Mouse (Mus musculus) MEL (cell line): ENCODE results near the gene Cyb5b. TPM values are rescaled to one million over a fixed set of nuclear protein-coding genes. Genes with fewer than 3 reads are reported as not detected.

Experiments used
- DNase-seq: peaks from one replicate; pipeline ENCODE4 v3.0.0; 2011; ENCODE audit warnings: low read depth, low spot score
- H3K27ac ChIP-seq: 2 replicates; pipeline ENCODE4 v1.5.1; 2012; ENCODE audit warnings: low read depth, mild to moderate bottlenecking, control low read depth, low read length, moderate library complexity; ENCODE audit not compliant: control insufficient read depth
- H3K27me3 ChIP-seq, 2 experiments: fragments of 150-350 bp in 1 of 2; sonication (generic) in 1 of 2; 2 replicates each; pipeline ENCODE4 v1.6.1; 2012; ENCODE audit warnings: low read length in 2 of 2, mild to moderate bottlenecking in 2 of 2, improper control_type of control experiment in 1 of 2, moderate library complexity in 1 of 2; ENCODE audit not compliant: insufficient read depth in 2 of 2, control insufficient read depth in 1 of 2
- H3K36me3 ChIP-seq, 2 experiments: 2 replicates each; pipeline ENCODE4 v1.6.1; 2012 to 2014; ENCODE audit warnings: low read length in 2 of 2, improper control_type of control experiment in 1 of 2, inconsistent platforms in 1 of 2, mild to moderate bottlenecking in 1 of 2; ENCODE audit not compliant: insufficient read depth in 2 of 2, control insufficient read depth in 1 of 2
- H3K4me1 ChIP-seq, 2 experiments: fragments of 150-350 bp in 1 of 2; sonication (generic) in 1 of 2; 2 replicates each; pipeline ENCODE4 v1.6.1; 2012; ENCODE audit warnings: low read length in 2 of 2, improper control_type of control experiment in 1 of 2, mild to moderate bottlenecking in 1 of 2; ENCODE audit not compliant: insufficient read depth in 2 of 2, control insufficient read depth in 1 of 2
- H3K4me3 ChIP-seq, 2 experiments: fragments of 150-350 bp in 1 of 2; sonication (generic) in 1 of 2; 2 replicates each; pipeline ENCODE4 v1.5.1; 2012; ENCODE audit warnings: low read depth in 2 of 2, low read length in 2 of 2, mild to moderate bottlenecking in 2 of 2, moderate library complexity in 2 of 2, control low read depth in 1 of 2, improper control_type of control experiment in 1 of 2; ENCODE audit not compliant: control insufficient read depth in 1 of 2, insufficient read depth in 1 of 2
- H3K79me2 ChIP-seq: 2 replicates; pipeline ENCODE4 v1.6.1; 2012; ENCODE audit warnings: mild to moderate bottlenecking, low read length, moderate library complexity; ENCODE audit not compliant: control insufficient read depth, poor library complexity, insufficient read depth
- H3K9ac ChIP-seq: 2 replicates; pipeline ENCODE4 v1.6.1; 2012; ENCODE audit warnings: low read depth, mild to moderate bottlenecking, control low read depth, low read length, moderate library complexity; ENCODE audit not compliant: control insufficient read depth, poor library complexity, severe bottlenecking
- H3K9me3 ChIP-seq: fragments of 150-350 bp; sonication (generic); replicated peaks from 2 replicates; pipeline ENCODE4 v1.6.1; 2012; ENCODE audit warnings: mild to moderate bottlenecking, low read length, improper control_type of control experiment, moderate library complexity; ENCODE audit not compliant: insufficient read depth
- ELF1 ChIP-seq: IDR thresholded peaks from 2 replicates; pipeline ENCODE4 v1.6.1; 2014; ENCODE audit warnings: low read depth, mild to moderate bottlenecking, inconsistent platforms, low read length, improper control_type of control experiment, moderate library complexity
- EP300 ChIP-seq, 2 experiments: IDR thresholded peaks; 2 replicates each; pipeline ENCODE4 v1.6.1; 2011; ENCODE audit warnings: improper control_type of control experiment in 2 of 2, low read length in 2 of 2, low read depth in 1 of 2, mild to moderate bottlenecking in 1 of 2
- HCFC1 ChIP-seq: IDR thresholded peaks from 2 replicates; pipeline ENCODE4 v1.6.1; 2012; ENCODE audit warnings: low read depth, mild to moderate bottlenecking, inconsistent platforms, low read length, improper control_type of control experiment, moderate library complexity
- JUND ChIP-seq: IDR thresholded peaks from 2 replicates; pipeline ENCODE4 v1.6.1; 2011; ENCODE audit warnings: low read depth, mild to moderate bottlenecking, improper control_type of control experiment, low read length
- KAT2A ChIP-seq: conservative IDR thresholded peaks from 2 replicates; pipeline ENCODE4 v1.6.1; 2012; ENCODE audit warnings: low read depth, low read length, improper control_type of control experiment, inconsistent platforms
- MAFK ChIP-seq: IDR thresholded peaks from 2 replicates; pipeline ENCODE4 v1.6.1; 2011; ENCODE audit warnings: low read depth, mild to moderate bottlenecking, low read length, improper control_type of control experiment, borderline replicate concordance
- MAX ChIP-seq: IDR thresholded peaks from 2 replicates; pipeline ENCODE4 v1.6.1; 2011; ENCODE audit warnings: low read length, improper control_type of control experiment
- MXI1 ChIP-seq: IDR thresholded peaks from 2 replicates; pipeline ENCODE4 v1.6.1; 2011; ENCODE audit warnings: mild to moderate bottlenecking, low read depth, low read length, improper control_type of control experiment
- MYC ChIP-seq: IDR thresholded peaks from 2 replicates; pipeline ENCODE4 v1.6.1; 2011; ENCODE audit warnings: low read depth, mild to moderate bottlenecking, low read length, improper control_type of control experiment, moderate library complexity
- NELFE ChIP-seq: IDR thresholded peaks from 2 replicates; pipeline ENCODE4 v1.6.1; 2011; ENCODE audit warnings: low read depth, low read length, improper control_type of control experiment
- NRF1 ChIP-seq: IDR thresholded peaks from 2 replicates; pipeline ENCODE4 v1.6.1; 2014; ENCODE audit warnings: low read depth, mild to moderate bottlenecking, inconsistent platforms, low read length, improper control_type of control experiment, moderate library complexity; ENCODE audit not compliant: poor library complexity, insufficient read depth, severe bottlenecking
- POLR2A ChIP-seq, 2 experiments: IDR thresholded peaks; 2 replicates each; pipeline ENCODE4 v1.6.1; 2011 to 2012; ENCODE audit warnings: low read length in 2 of 2, mild to moderate bottlenecking in 2 of 2, control low read depth in 1 of 2, improper control_type of control experiment in 1 of 2, low read depth in 1 of 2, moderate library complexity in 1 of 2; ENCODE audit not compliant: control insufficient read depth in 1 of 2, insufficient read depth in 1 of 2, poor library complexity in 1 of 2
- POLR2AphosphoS2 ChIP-seq: IDR thresholded peaks from 2 replicates; pipeline ENCODE4 v1.6.1; 2011; ENCODE audit warnings: low read length, improper control_type of control experiment
- POLR2AphosphoS5 ChIP-seq: IDR thresholded peaks from 2 replicates; pipeline ENCODE4 v1.6.1; 2012; ENCODE audit warnings: low read depth, borderline replicate concordance, mild to moderate bottlenecking, inconsistent platforms, low read length, moderate library complexity, mixed read lengths
- RCOR1 ChIP-seq: IDR thresholded peaks from 2 replicates; pipeline ENCODE4 v1.6.1; 2012; ENCODE audit warnings: low read depth, mild to moderate bottlenecking, inconsistent platforms, low read length, improper control_type of control experiment
- SIN3A ChIP-seq: IDR thresholded peaks from 2 replicates; pipeline ENCODE4 v1.6.1; 2012; ENCODE audit warnings: low read length, improper control_type of control experiment, inconsistent platforms
- TAL1 ChIP-seq: IDR thresholded peaks from 2 replicates; pipeline ENCODE4 v1.6.1; 2012; ENCODE audit warnings: mild to moderate bottlenecking, inconsistent platforms, low read length, moderate library complexity, mixed read lengths
- TBP ChIP-seq: IDR thresholded peaks from 2 replicates; pipeline ENCODE4 v1.8.0; 2011; ENCODE audit warnings: low read depth, low read length, improper control_type of control experiment
- TCF12 ChIP-seq: IDR thresholded peaks from 2 replicates; pipeline ENCODE4 v1.6.1; 2014; ENCODE audit warnings: low read depth, mild to moderate bottlenecking, inconsistent platforms, low read length, improper control_type of control experiment, moderate library complexity
- USF1 ChIP-seq: IDR thresholded peaks from 2 replicates; pipeline ENCODE4 v1.6.1; 2014; ENCODE audit warnings: low read depth, mild to moderate bottlenecking, inconsistent platforms, low read length, improper control_type of control experiment, moderate library complexity
- USF2 ChIP-seq, 2 experiments: IDR thresholded peaks; 2 replicates each; pipeline ENCODE4 v1.6.1; 2011 to 2012; ENCODE audit warnings: improper control_type of control experiment in 2 of 2, low read length in 2 of 2, borderline replicate concordance in 1 of 2, inconsistent platforms in 1 of 2, low read depth in 1 of 2, mild to moderate bottlenecking in 1 of 2; ENCODE audit not compliant: insufficient read depth in 1 of 2
- ZKSCAN1 ChIP-seq: IDR thresholded peaks from 2 replicates; pipeline ENCODE4 v1.6.1; 2012; ENCODE audit warnings: low read depth, mild to moderate bottlenecking, inconsistent platforms, low read length, improper control_type of control experiment, moderate library complexity
- ZNF384 ChIP-seq: IDR thresholded peaks from 2 replicates; pipeline ENCODE4 v1.6.1; 2012; ENCODE audit warnings: low read depth, mild to moderate bottlenecking, inconsistent platforms, low read length, improper control_type of control experiment
- polyA plus RNA-seq, 2 experiments: library from polyadenylated mRNA; stranded (reverse) in 1 of 2; unstranded in 1 of 2; fragments of >175 nt in 1 of 2; fragments of >200 nt in 1 of 2; gene quantifications; 2 replicates each; pipeline versions ENCODE4 v1.2.1 to v1.2.4; 2012; ENCODE audit warnings: low replicate concordance in 2 of 2, low read depth in 1 of 2; ENCODE audit not compliant: insufficient read length in 2 of 2, insufficient read depth in 1 of 2, missing spikeins in 1 of 2
- total RNA-seq: library from RNA; depleted of rRNA; stranded (reverse); fragments of 300-350 nt; gene quantifications from 2 replicates; pipeline ENCODE4 v1.2.3, GENCODE M21; 2012

Cyb5b gene
- total and polyA plus RNA-seq, 3 experiments = 67.9 to 79.1 (median 69.4) TPM

DNA sequence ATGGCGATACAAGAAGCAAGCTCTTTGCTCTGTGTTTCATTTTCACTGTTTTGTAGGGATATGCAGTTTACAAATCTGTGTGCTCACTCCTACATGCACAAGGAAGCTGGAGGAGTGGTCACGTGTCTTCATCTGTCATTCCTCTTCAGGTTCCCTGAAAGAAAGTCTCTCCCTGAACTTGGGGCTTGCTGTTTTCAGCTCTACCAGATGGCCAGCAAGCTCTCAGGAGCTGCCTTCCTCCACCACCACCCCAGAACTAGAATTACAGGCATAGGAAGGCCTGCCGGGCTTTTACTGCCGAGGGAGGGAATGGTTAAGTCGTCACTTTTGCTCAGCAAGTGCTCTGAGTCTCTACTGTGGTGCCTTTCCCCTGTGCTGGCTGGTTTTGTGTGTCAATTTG is 1.6 kb upstream of the Cyb5b start:
- no peak for DNase-seq
- peaks cover 22% of the 10 kb centered on the region for H3K79me2 ChIP-seq
- H3K9ac ChIP-seq = no peak overlapping the region
- H3K27me3 ChIP-seq = no peaks in the 10 kb centered on the region
- peaks cover 0 to 12% of the 10 kb centered on the region in 2 experiments; a peak in 3 of 4 replicates for H3K4me1 ChIP-seq
- H3K27ac ChIP-seq = no peak overlapping the region
- H3K4me3 ChIP-seq = no peak overlapping the region
- H3K9me3 ChIP-seq = no peaks in the 10 kb centered on the region
- no peak for TF ChIP-seq RCOR1
- no peak for TF ChIP-seq USF2 (IDR thresholded peaks at IDR 0.05; ENCODE audit: borderline replicate concordance in 1 of 2, insufficient read depth in 1 of 2, low read depth in 1 of 2, low read length in 2 of 2)
- TF ChIP-seq MYC = no peak
- TF ChIP-seq SIN3A = no peak
- TF ChIP-seq HCFC1 = no peak
- TF ChIP-seq JUND = no peak
- TF ChIP-seq ZNF384 = no peak
- TF ChIP-seq MAX = no peak
- TF ChIP-seq, all 39 proteins: peak for 0
- peaks cover 4 to 16% of the 10 kb centered on the region in 2 experiments; a peak in 3 of 4 replicates for H3K36me3 ChIP-seq

DNA sequence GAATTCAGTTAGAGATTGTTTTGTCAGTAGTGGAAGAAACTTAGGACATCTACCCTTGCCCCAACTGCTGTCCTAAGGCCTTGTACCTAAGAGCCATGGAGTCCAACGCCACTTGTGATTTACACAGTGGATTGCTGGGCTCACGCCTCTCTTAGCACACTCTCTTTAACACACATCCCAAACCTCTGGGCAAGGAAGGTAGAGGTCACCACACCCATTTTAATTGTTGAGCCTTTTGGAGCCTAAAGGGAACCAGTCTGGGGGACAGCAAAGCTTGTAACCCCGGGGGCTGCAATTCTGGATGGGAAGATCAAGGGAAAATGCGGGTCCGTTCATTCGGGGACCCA is 410 bp upstream of the Cyb5b start:
- Histone ChIP-seq H3K27me3 (no peaks in the 10 kb centered on the region), H3K79me2 (peaks cover 24% of the 10 kb centered on the region), H3K4me3 (peak overlapping the region; percentile 69 to 71), H3K9ac (peak overlapping the region; percentile 76), H3K4me1 (peaks cover 0 to 12% of the 10 kb centered on the region in 2 experiments; a peak in 3 of 4 replicates), H3K9me3 (no peaks in the 10 kb centered on the region), H3K27ac (peak overlapping the region; percentile 24), H3K36me3 (peaks cover 10 to 16% of the 10 kb centered on the region in 2 experiments; a peak in 3 of 4 replicates)
- TF ChIP-seq EP300 (IDR thresholded peaks at IDR 0.05; ENCODE audit: low read depth in 1 of 2, low read length in 2 of 2) (0 out of 4 replicates have a peak, but pooled peaks of 1 of the 2 experiments have one; percentile 12), TAL1 (no peak), SIN3A (no peak)
- no peak for DNase-seq

DNA sequence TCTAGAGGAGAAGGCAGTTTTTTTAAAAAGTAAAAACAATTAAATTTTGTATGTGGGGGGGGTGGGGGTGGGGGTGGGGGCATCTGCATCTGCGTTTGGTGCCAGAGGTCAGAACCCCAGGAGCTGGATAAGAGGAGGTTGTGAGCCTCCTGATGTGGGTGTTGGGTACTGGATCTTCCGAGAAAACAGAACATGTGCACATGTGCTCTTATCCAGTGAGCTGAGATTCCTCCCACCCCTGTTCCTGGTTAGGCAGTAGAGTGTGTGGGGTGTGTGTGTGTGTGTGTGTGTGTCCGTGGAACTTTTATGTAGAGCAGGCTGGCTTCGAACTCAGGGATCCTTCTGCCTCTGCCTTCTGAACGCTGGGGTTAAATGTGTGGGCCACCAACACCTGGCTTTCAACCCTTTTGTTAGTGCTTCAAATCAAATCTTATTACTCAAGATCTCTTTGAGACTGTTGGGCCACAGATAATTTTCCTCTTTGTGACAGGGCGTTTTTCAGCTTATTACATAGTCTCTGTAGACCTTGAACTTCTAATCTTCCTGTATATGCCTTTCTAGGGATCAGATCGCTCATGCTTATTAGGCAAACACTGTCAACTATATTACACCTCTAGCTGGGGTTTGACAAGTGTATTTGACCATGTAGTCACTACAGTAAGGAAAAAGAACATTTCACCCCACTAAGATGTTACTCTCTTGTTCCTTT is 926 bp downstream of the Cyb5b start:
- DNase-seq = peak; percentile 55
- Histone ChIP-seq H3K79me2 (peaks cover 24% of the 10 kb centered on the region), H3K27ac (peak overlapping the region; percentile 50; the same call in 1 of the 2 replicates), H3K4me1 (peaks cover 0 to 12% of the 10 kb centered on the region in 2 experiments; a peak in 3 of 4 replicates), H3K4me3 (peak overlapping the region; percentile 69 to 71), H3K27me3 (no peaks in the 10 kb centered on the region), H3K9me3 (no peaks in the 10 kb centered on the region), H3K9ac (peak overlapping the region; percentile 76), H3K36me3 (peaks cover 11 to 16% of the 10 kb centered on the region in 2 experiments; a peak in 3 of 4 replicates)
- TF ChIP-seq EP300 (IDR thresholded peaks at IDR 0.05; ENCODE audit: low read depth in 1 of 2, low read length in 2 of 2) = no peak
- no peak for TF ChIP-seq POLR2AphosphoS5
- no peak for TF ChIP-seq NRF1
- no peak for TF ChIP-seq KAT2A
- TF ChIP-seq ZKSCAN1 = no peak
- peak; percentile 52; the same call in 1 of the 2 replicates for TF ChIP-seq MAX
- TF ChIP-seq ELF1 = no peak
- 0 out of 2 replicates have a peak, but pooled peaks have one; percentile 2 for TF ChIP-seq TCF12
- TF ChIP-seq NELFE = no peak
- no peak for TF ChIP-seq MAFK
- TF ChIP-seq MXI1 = peak; percentile 68; the same call in 1 of the 2 replicates
- TF ChIP-seq POLR2AphosphoS2 = no peak
- TF ChIP-seq USF1 = no peak
- no peak for TF ChIP-seq JUND
- no peak for TF ChIP-seq TAL1
- 0 out of 4 replicates have a peak, but pooled peaks of 1 of the 2 experiments have one; percentile 25 for TF ChIP-seq POLR2A (IDR thresholded peaks at IDR 0.05; ENCODE audit: control insufficient read depth in 1 of 2, insufficient read depth in 1 of 2, low read depth in 1 of 2, low read length in 2 of 2, poor library complexity in 1 of 2)
- no peak for TF ChIP-seq TBP
